Mouse (Mus musculus): ENCODE results near the gene Ergic1. TPM values are rescaled to one million over a fixed set of nuclear protein-coding genes. Genes with fewer than 3 reads are reported as not detected.

Ergic1 gene
- polyA plus RNA-seq, 1 experiment from 2014 or later = 91.2 TPM

GRCm38 (mm10) chr17:26621912-26622311 is 60.6 kb downstream of the Ergic1 start:
- peaks cover 4% of the 10 kb centered on the region; the same call in 1 of the 2 replicates for H3K4me1 ChIP-seq (ENCODE audit: control insufficient read depth, insufficient read depth, low read length)
- no peak overlapping the region for H3K4me2 ChIP-seq (ENCODE audit: low read depth, low read length)
- 86% methylated on average over 5 of the region's 5 CpGs for WGBS

DNA sequence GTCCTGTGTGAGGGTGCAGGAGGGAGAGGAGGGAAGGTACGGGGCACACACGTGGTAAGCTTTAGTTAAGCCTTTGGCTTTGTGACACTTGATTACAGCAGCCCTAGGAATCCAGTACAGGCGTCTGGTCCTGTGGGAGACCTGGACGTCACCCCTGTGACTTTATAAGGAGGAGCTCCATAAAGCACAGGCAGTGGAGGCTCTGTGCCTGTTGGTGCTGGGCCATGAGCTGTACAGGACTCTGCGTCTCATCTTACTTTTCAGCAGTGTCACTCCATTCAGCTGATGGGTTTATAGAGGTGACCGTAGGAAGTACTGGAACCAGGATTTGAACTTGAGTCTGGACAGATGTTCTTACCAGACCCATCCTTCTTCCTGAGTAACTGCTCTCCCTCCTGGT is 62.7 kb downstream of the Ergic1 start:
- H3K9ac ChIP-seq (ENCODE audit: low read depth, low read length) = no peak overlapping the region
- peaks cover 25% of the 10 kb centered on the region for H3K36me3 ChIP-seq (ENCODE audit: control insufficient read depth, insufficient read depth, low read length)
- no peaks in the 10 kb centered on the region for H3K9me3 ChIP-seq (ENCODE audit: control insufficient read depth, low read length)
- H3K4me3 ChIP-seq (ENCODE audit: low read length) = no peak overlapping the region
- H3K4me2 ChIP-seq (ENCODE audit: low read depth, low read length) = no peak overlapping the region
- ATAC-seq = no peak
- no peaks in the 10 kb centered on the region for H3K4me1 ChIP-seq (ENCODE audit: control insufficient read depth, insufficient read depth, low read length)
- no peak overlapping the region for H3K27ac ChIP-seq (ENCODE audit: low read length)
- 91% methylated on average over 6 of the region's 6 CpGs for WGBS
- H3K27me3 ChIP-seq (replicated peaks; ENCODE audit: control insufficient read depth, insufficient read depth, low read length) = no peaks in the 10 kb centered on the region

More at GRCm38 (mm10) chr17:26621912-26622311, 60.6 kb downstream of the Ergic1 start:
- H3K9me3 ChIP-seq (ENCODE audit: control insufficient read depth, low read length) = no peaks in the 10 kb centered on the region
- H3K27ac ChIP-seq (ENCODE audit: low read length) = no peak overlapping the region
- no peak for ATAC-seq
- peaks cover 16% of the 10 kb centered on the region for H3K36me3 ChIP-seq (ENCODE audit: control insufficient read depth, insufficient read depth, low read length)
- H3K27me3 ChIP-seq (replicated peaks; ENCODE audit: control insufficient read depth, insufficient read depth, low read length) = no peaks in the 10 kb centered on the region
- no peak overlapping the region for H3K4me3 ChIP-seq (ENCODE audit: low read length)
- H3K9ac ChIP-seq (ENCODE audit: low read depth, low read length) = no peak overlapping the region

DNA sequence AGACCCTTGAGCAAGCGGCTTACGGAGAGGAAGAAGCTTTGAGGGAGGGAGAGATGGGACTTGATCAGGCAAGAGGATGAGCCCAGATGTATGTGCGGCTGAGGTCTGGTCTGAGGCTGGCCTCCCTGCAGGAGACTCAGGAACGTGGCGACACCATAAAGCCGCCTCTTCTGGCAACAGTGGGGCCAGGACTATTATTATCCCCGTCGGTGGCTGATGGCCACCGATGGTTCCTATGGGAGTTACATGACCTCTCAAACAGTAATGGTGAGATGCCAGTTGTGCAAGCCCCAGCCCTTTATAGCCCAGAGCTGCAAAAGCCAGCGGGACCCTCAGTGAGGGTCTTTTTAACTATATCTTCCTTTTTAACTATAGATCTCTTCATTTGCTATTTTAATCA is 63.7 kb downstream of the Ergic1 start:
- Histone ChIP-seq H3K4me3 (ENCODE audit: low read length) (no peak overlapping the region), H3K27ac (ENCODE audit: low read length) (no peak overlapping the region), H3K4me1 (ENCODE audit: control insufficient read depth, insufficient read depth, low read length) (no peaks in the 10 kb centered on the region), H3K9ac (ENCODE audit: low read depth, low read length) (no peak overlapping the region), H3K27me3 (replicated peaks; ENCODE audit: control insufficient read depth, insufficient read depth, low read length) (no peaks in the 10 kb centered on the region), H3K36me3 (ENCODE audit: control insufficient read depth, insufficient read depth, low read length) (peaks cover 23% of the 10 kb centered on the region), H3K4me2 (ENCODE audit: low read depth, low read length) (no peak overlapping the region), H3K9me3 (ENCODE audit: control insufficient read depth, low read length) (no peaks in the 10 kb centered on the region)
- no peak for ATAC-seq
- WGBS = 95% methylated on average over 10 of the region's 10 CpGs

DNA sequence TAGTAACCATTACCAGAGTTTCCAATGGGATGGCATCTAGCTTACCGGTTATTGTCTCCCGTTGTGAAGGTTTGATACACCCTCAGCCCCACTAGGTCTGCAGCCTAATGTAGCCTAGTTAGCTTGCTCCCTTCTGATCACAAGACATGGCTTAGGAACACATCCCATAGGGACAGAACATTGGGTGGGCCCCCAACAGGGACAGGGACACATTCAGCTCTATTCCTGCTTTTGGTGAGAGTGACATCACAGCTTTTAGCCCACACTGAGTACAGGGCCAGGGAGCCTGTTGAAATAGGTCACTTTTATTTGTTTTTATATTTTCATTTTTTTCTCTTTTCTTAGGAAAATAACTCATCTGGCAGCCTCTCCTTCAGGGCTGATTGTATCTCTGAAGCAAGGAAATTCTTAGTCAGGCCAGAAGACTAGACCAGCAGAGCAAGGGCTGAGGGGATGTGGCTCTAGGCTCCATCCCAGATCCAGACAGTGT is 64.3 kb downstream of the Ergic1 start:
- Histone ChIP-seq H3K27me3 (replicated peaks; ENCODE audit: control insufficient read depth, insufficient read depth, low read length) (no peaks in the 10 kb centered on the region), H3K4me1 (ENCODE audit: control insufficient read depth, insufficient read depth, low read length) (no peaks in the 10 kb centered on the region), H3K9me3 (ENCODE audit: control insufficient read depth, low read length) (no peaks in the 10 kb centered on the region), H3K9ac (ENCODE audit: low read depth, low read length) (no peak overlapping the region), H3K4me2 (ENCODE audit: low read depth, low read length) (no peak overlapping the region), H3K27ac (ENCODE audit: low read length) (no peak overlapping the region), H3K36me3 (ENCODE audit: control insufficient read depth, insufficient read depth, low read length) (peaks cover 23% of the 10 kb centered on the region), H3K4me3 (ENCODE audit: low read length) (no peak overlapping the region)
- WGBS = 92% methylated on average over 2 of the region's 2 CpGs
- ATAC-seq = no peak

DNA sequence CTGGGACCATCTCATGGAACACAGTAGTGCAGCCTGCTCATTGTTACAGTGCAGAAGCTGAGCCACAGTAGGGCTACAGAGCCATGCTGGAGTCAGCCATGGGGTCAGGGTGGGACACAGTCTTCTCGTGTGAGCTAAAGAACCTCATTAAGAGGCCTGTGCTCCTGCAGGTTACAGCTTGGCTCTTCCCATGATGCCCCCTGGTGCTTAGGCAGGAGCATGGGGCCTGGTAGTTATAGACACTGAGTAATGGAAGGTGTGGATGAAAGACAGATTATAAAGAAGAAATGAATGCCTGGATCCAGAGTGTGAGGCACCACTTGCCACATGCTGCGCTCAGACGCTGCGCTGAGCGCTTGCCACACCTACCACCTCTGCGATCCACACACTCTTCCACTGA is 67.2 kb downstream of the Ergic1 start:
- no peak overlapping the region for H3K9ac ChIP-seq (ENCODE audit: low read depth, low read length)
- ATAC-seq = no peak
- H3K4me1 ChIP-seq (ENCODE audit: control insufficient read depth, insufficient read depth, low read length) = no peaks in the 10 kb centered on the region
- no peaks in the 10 kb centered on the region for H3K9me3 ChIP-seq (ENCODE audit: control insufficient read depth, low read length)
- H3K36me3 ChIP-seq (ENCODE audit: control insufficient read depth, insufficient read depth, low read length) = peaks cover 26% of the 10 kb centered on the region
- no peak overlapping the region for H3K4me2 ChIP-seq (ENCODE audit: low read depth, low read length)
- 87% methylated on average over 6 of the region's 6 CpGs for WGBS
- no peak overlapping the region for H3K4me3 ChIP-seq (ENCODE audit: low read length)
- H3K27ac ChIP-seq (ENCODE audit: low read length) = no peak overlapping the region
- no peaks in the 10 kb centered on the region for H3K27me3 ChIP-seq (replicated peaks; ENCODE audit: control insufficient read depth, insufficient read depth, low read length)

GRCm38 (mm10) chr17:26628936-26629335 is 67.6 kb downstream of the Ergic1 start:
- Histone ChIP-seq H3K4me3 (ENCODE audit: low read length) (no peak overlapping the region), H3K4me2 (ENCODE audit: low read depth, low read length) (no peak overlapping the region), H3K9me3 (ENCODE audit: control insufficient read depth, low read length) (no peaks in the 10 kb centered on the region), H3K9ac (ENCODE audit: low read depth, low read length) (no peak overlapping the region), H3K4me1 (ENCODE audit: control insufficient read depth, insufficient read depth, low read length) (no peaks in the 10 kb centered on the region), H3K27ac (ENCODE audit: low read length) (no peak overlapping the region), H3K36me3 (ENCODE audit: control insufficient read depth, insufficient read depth, low read length) (peaks cover 25% of the 10 kb centered on the region), H3K27me3 (replicated peaks; ENCODE audit: control insufficient read depth, insufficient read depth, low read length) (no peaks in the 10 kb centered on the region)
- no peak for ATAC-seq
- WGBS = 91% methylated on average over 3 of the region's 3 CpGs

GRCm38 (mm10) chr17:26631811-26632327 is 70.6 kb downstream of the Ergic1 start:
- H3K9me3 ChIP-seq (ENCODE audit: control insufficient read depth, low read length) = no peaks in the 10 kb centered on the region
- no peak overlapping the region for H3K4me3 ChIP-seq (ENCODE audit: low read length)
- H3K27me3 ChIP-seq (replicated peaks; ENCODE audit: control insufficient read depth, insufficient read depth, low read length) = no peaks in the 10 kb centered on the region
- no peak overlapping the region for H3K27ac ChIP-seq (ENCODE audit: low read length)
- H3K4me2 ChIP-seq (ENCODE audit: low read depth, low read length) = no peak overlapping the region
- no peaks in the 10 kb centered on the region for H3K4me1 ChIP-seq (ENCODE audit: control insufficient read depth, insufficient read depth, low read length)
- WGBS = 81% methylated on average over 8 of the region's 8 CpGs
- no peak for ATAC-seq
- peaks cover 13% of the 10 kb centered on the region for H3K36me3 ChIP-seq (ENCODE audit: control insufficient read depth, insufficient read depth, low read length)
- H3K9ac ChIP-seq (ENCODE audit: low read depth, low read length) = no peak overlapping the region

- Histone ChIP-seq H3K27ac (ENCODE audit: low read length) (no peak overlapping the region), H3K4me3 (ENCODE audit: low read length) (no peak overlapping the region), H3K36me3 (ENCODE audit: control insufficient read depth, insufficient read depth, low read length) (peaks cover 9% of the 10 kb centered on the region), H3K9ac (ENCODE audit: low read depth, low read length) (no peak overlapping the region), H3K27me3 (replicated peaks; ENCODE audit: control insufficient read depth, insufficient read depth, low read length) (no peaks in the 10 kb centered on the region), H3K4me2 (ENCODE audit: low read depth, low read length) (no peak overlapping the region), H3K4me1 (ENCODE audit: control insufficient read depth, insufficient read depth, low read length) (no peaks in the 10 kb centered on the region), H3K9me3 (ENCODE audit: control insufficient read depth, low read length) (no peaks in the 10 kb centered on the region)
- no peak for ATAC-seq
- 92% methylated on average over 9 of the region's 9 CpGs for WGBS
These were observed 71.9 kb downstream of the Ergic1 start for GRCm38 (mm10) chr17:26633186-26633585.

DNA sequence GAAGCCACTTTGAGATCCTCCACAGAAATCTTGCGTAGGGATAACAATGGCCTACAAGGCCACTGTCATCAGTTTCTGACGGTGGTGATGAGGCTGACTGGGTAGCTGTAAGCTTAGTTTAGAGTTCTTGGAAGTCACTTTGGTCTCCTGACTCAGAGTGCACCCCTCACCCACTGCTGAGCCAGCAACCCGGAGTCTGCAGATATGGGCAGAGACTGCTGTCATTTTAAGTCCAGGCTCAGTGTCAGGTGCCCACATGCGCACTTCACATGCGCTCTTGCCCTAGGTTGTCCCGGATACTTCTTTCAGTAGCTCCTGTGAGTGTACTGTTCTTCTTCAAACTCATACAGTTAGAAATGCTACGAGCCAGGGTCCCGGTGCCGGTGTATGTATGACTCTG is 72.6 kb downstream of the Ergic1 start:
- H3K9ac ChIP-seq (ENCODE audit: low read depth, low read length) = no peak overlapping the region
- no peak for ATAC-seq
- H3K36me3 ChIP-seq (ENCODE audit: control insufficient read depth, insufficient read depth, low read length) = peaks cover 3% of the 10 kb centered on the region; the same call in 1 of the 2 replicates
- WGBS = 94% methylated on average over 9 of the region's 9 CpGs
- no peaks in the 10 kb centered on the region for H3K27me3 ChIP-seq (replicated peaks; ENCODE audit: control insufficient read depth, insufficient read depth, low read length)
- H3K4me2 ChIP-seq (ENCODE audit: low read depth, low read length) = no peak overlapping the region
- no peak overlapping the region for H3K27ac ChIP-seq (ENCODE audit: low read length)
- H3K4me1 ChIP-seq (ENCODE audit: control insufficient read depth, insufficient read depth, low read length) = no peaks in the 10 kb centered on the region
- no peak overlapping the region for H3K4me3 ChIP-seq (ENCODE audit: low read length)
- no peaks in the 10 kb centered on the region for H3K9me3 ChIP-seq (ENCODE audit: control insufficient read depth, low read length)

- Histone ChIP-seq H3K4me1 (ENCODE audit: control insufficient read depth, insufficient read depth, low read length) (no peaks in the 10 kb centered on the region), H3K9me3 (ENCODE audit: control insufficient read depth, low read length) (no peaks in the 10 kb centered on the region), H3K4me3 (ENCODE audit: low read length) (no peak overlapping the region), H3K9ac (ENCODE audit: low read depth, low read length) (no peak overlapping the region), H3K27ac (ENCODE audit: low read length) (no peak overlapping the region), H3K4me2 (ENCODE audit: low read depth, low read length) (no peak overlapping the region), H3K36me3 (ENCODE audit: control insufficient read depth, insufficient read depth, low read length) (peaks cover 3% of the 10 kb centered on the region), H3K27me3 (replicated peaks; ENCODE audit: control insufficient read depth, insufficient read depth, low read length) (no peaks in the 10 kb centered on the region)
- no peak for ATAC-seq
- 88% methylated on average over 7 of the region's 7 CpGs for WGBS
These were observed 73.2 kb downstream of the Ergic1 start for GRCm38 (mm10) chr17:26634539-26634938.

Data from intestine, embryonic 16.5 days (tissue).